Mouse (Mus musculus) hindbrain, embryonic 15.5 days (tissue): ENCODE measurements around the gene Mpg. TPM values are rescaled to one million over a fixed set of nuclear protein-coding genes. Genes with fewer than 3 reads are reported as not detected.
A peak's percentile ranks its signal among the peaks of the same experiment; 100 is the strongest.

Experiments used
- ATAC-seq: fragments of 200-750 bp; cut with Nextera tagmentation; 2 replicates; pipeline ENCODE4 v1.8.0; 2017; ENCODE audit warnings: low read depth, moderate number of reproducible peaks, moderate TSS enrichment; ENCODE audit not compliant: low FRiP score
- H3K27ac ChIP-seq: fragments of 300-500 bp; sonication (generic); replicated peaks from 2 replicates; pipeline ENCODE4 v1.5.1; 2015; ENCODE audit warnings: mild to moderate bottlenecking, inconsistent platforms
- H3K27me3 ChIP-seq: fragments of 300-500 bp; sonication (generic); 2 replicates; pipeline ENCODE4 v1.6.1; 2015; ENCODE audit warnings: control low read depth, inconsistent platforms
- H3K36me3 ChIP-seq: fragments of 300-500 bp; sonication (generic); 2 replicates; pipeline ENCODE4 v1.6.1; 2015; ENCODE audit warnings: control low read depth, inconsistent platforms
- H3K4me1 ChIP-seq: fragments of 300-500 bp; sonication (generic); replicated peaks from 2 replicates; pipeline ENCODE4 v1.6.1; 2015; ENCODE audit warnings: control low read depth, inconsistent platforms
- H3K4me2 ChIP-seq: fragments of 300-500 bp; sonication (generic); 2 replicates; pipeline ENCODE4 v1.6.1; 2015; ENCODE audit warnings: moderate library complexity, mild to moderate bottlenecking, inconsistent platforms
- H3K4me3 ChIP-seq: fragments of 300-500 bp; sonication (generic); 2 replicates; pipeline ENCODE4 v1.5.1; 2015; ENCODE audit warnings: mild to moderate bottlenecking, inconsistent platforms
- H3K9ac ChIP-seq: fragments of 300-500 bp; sonication (generic); 2 replicates; pipeline ENCODE4 v1.6.1; 2015; ENCODE audit warnings: inconsistent platforms
- H3K9me3 ChIP-seq: fragments of 300-500 bp; sonication (generic); 2 replicates; pipeline ENCODE4 v1.6.1; 2016; ENCODE audit warnings: control low read depth, inconsistent platforms
- WGBS: fragments of 180-500 bp; shearing (Covaris S2); methylation state at CpG from one replicate; pipeline ENCODE4 v1.1.7; 2015; 5-methylcytosine and 5-hydroxymethylcytosine counted together
- polyA plus RNA-seq: library from polyadenylated mRNA; unstranded; fragments of >200 nt; fragmentation: Nextera tagmentation; extraction: Ambion mirVana; gene quantifications from 2 replicates; pipeline ENCODE4 v1.2.1, GENCODE M21; 2015

The Mpg gene
- polyA plus RNA-seq, 1 experiment from 2014 or later, result 36.9 TPM

DNA sequence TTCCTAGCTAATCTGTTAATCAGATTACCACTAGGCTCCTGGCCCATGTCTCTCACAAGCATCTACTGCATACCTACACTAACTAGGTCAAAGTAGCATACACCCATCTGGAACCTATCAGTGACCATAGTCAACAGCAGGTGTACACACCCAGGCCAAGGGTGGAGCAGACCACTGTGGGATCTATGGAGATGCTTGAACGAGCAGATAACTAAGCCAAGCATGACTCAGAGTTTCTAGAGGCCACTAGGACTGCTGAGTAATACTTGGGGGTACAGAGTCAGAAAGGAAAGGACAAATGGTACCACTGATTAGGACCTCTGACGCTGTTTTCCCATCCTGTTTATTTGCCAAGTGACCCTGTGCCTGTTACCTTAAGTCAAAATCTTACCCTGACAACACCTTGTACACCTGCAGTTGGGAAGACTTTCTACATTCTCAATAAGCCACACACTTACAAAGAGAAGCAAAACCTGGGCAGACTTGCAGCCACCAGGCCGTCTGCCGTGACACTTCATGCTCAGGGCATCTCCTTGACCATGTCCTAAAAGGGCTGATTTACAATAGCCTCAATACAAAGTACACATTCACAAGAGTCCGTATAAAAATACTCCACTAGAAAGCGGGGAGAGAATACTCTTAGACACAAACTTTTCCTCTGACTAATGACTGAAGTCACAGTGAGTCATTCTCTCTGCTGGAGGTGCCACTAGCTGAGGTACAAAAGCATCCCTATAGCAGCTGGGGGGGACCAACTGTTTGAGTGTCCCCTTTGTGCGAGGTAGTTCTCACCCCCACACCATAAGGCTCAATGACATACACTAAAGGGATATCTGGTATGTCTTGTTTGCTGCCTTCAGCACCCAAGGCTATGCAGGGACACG is 24.8 kb downstream of the Mpg start:
- Histone ChIP-seq H3K4me3 (no peak overlapping the region), H3K4me2 (no peak overlapping the region), H3K4me1 (no peaks in the 10 kb centered on the region), H3K9ac (no peak overlapping the region), H3K36me3 (peaks cover 41% of the 10 kb centered on the region), H3K27me3 (no peaks in the 10 kb centered on the region), H3K9me3 (no peaks in the 10 kb centered on the region), H3K27ac (no peak overlapping the region)
- ATAC-seq, result no peak
- WGBS, result 88% methylated on average over 8 of the region's 8 CpGs

DNA sequence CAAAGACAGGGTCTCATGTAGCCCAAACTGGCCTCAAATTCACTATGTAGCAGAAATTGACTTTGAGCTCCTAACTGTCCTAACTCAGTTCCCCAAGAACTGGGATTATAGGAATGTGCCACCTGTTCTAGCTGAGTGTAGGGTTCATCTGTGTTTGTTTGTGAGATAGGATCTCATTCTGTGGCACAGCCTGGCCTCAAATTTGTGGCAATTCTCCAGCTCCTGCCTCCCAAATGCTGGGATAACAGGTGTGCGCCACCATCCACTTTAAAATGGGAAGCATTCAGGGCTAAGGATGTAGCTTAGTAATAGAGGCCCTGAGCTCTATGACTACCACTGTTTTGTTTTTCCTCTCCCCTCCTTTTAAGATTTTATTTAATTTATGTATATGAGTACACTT is 26.8 kb downstream of the Mpg start:
- no peaks in the 10 kb centered on the region for H3K4me1 ChIP-seq
- no peak overlapping the region for H3K27ac ChIP-seq
- H3K4me3 ChIP-seq, result no peak overlapping the region
- H3K9me3 ChIP-seq, result no peaks in the 10 kb centered on the region
- no peaks in the 10 kb centered on the region for H3K27me3 ChIP-seq
- no peak overlapping the region for H3K4me2 ChIP-seq
- peaks cover 36% of the 10 kb centered on the region for H3K36me3 ChIP-seq
- H3K9ac ChIP-seq, result no peak overlapping the region
- 97% methylated on average over 1 of the region's 1 CpGs for WGBS
- ATAC-seq, result no peak

DNA sequence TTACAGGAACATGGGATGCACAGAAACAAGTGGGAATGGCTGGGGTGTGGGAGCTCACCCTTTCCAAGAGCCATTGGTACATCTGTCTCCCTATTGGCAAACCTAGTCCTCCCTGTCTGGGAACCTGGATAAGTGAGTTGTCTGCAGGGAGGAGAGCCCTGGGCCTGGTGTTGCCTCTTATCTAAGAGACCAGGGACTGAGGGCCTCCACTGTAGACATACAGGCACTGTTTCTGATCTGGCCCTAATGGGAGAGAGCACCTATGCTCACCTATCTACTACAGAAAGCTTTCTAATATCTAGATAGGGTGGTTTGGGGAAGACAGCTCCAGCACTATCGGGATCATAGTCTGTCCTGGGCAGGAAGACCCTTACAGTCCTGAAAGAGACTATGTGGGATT is 29.8 kb downstream of the Mpg start:
- H3K9me3 ChIP-seq, result no peaks in the 10 kb centered on the region
- H3K9ac ChIP-seq, result no peak overlapping the region
- H3K4me2 ChIP-seq, result no peak overlapping the region
- H3K4me3 ChIP-seq, result no peak overlapping the region
- no peak overlapping the region for H3K27ac ChIP-seq
- H3K36me3 ChIP-seq, result peaks cover 20% of the 10 kb centered on the region
- 91% methylated on average over 1 of the region's 1 CpGs for WGBS
- no peak for ATAC-seq
- H3K4me1 ChIP-seq, result no peaks in the 10 kb centered on the region
- no peaks in the 10 kb centered on the region for H3K27me3 ChIP-seq

DNA sequence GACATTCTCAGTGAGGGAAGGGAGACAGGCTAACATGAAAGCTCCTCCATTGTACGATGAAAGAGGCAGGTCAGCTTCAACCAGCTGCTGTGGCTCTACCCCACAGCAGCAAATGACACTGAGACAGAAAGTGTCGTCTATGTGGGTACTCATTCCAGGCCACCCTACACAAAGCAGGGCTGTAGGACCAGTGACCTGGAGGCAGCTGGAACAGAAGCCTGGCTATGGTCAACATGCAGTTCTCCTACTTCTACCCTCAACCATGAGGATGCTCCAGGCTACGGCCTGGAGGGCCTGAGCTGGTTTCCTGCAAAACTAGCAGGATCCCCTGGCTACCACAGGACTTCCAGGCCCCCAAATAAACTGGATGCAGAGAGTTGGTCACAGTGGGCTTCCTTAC is 30.3 kb downstream of the Mpg start:
- peaks cover 17% of the 10 kb centered on the region for H3K36me3 ChIP-seq
- no peak for ATAC-seq
- WGBS, result 93% methylated on average over 3 of the region's 3 CpGs
- H3K27me3 ChIP-seq, result no peaks in the 10 kb centered on the region
- no peak overlapping the region for H3K27ac ChIP-seq
- H3K9ac ChIP-seq, result no peak overlapping the region
- H3K4me2 ChIP-seq, result no peak overlapping the region
- no peaks in the 10 kb centered on the region for H3K4me1 ChIP-seq
- H3K9me3 ChIP-seq, result no peaks in the 10 kb centered on the region
- no peak overlapping the region for H3K4me3 ChIP-seq

DNA sequence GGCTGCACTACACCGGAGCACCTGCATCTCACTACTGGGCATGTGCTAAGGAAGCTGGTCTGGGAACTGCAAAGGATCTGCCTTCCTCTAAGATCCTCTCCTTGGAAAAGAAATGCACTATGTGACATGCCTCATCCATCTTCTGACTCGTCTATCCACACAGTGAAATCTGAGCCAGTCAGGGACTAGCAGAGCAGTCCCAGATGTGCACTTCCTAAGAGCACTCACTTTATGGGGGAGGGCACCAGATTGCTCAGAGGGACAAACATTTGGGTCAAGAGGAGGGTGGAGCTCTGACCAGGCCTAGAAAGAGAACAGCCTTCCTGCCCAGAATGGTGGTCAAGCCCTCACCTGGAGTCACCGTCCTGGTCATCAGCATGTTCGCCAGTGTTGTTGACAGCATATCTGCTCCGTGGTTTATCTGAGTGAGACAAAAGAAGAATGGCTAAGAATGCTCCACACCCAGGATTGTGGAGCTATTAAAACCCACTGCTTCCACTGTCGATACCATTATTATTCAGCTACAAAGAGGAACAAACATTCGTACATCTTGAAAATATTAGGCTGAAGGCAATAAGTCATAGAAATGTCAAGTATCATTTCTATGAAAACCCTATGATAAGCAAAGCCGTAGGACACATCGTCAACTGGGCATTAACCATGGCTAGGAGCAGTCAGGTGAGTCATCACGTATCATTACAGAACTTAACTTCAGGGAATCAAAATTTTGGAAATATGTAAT is 36.5 kb downstream of the Mpg start:
- H3K27ac ChIP-seq, result no peak overlapping the region
- H3K9me3 ChIP-seq, result no peaks in the 10 kb centered on the region
- 85% methylated on average over 10 of the region's 10 CpGs for WGBS
- H3K4me2 ChIP-seq, result no peak overlapping the region
- no peak overlapping the region for H3K9ac ChIP-seq
- H3K36me3 ChIP-seq, result peaks cover 4% of the 10 kb centered on the region; the same call in 1 of the 2 replicates
- no peaks in the 10 kb centered on the region for H3K27me3 ChIP-seq
- H3K4me3 ChIP-seq, result no peak overlapping the region
- no peak for ATAC-seq
- peaks cover 10% of the 10 kb centered on the region for H3K4me1 ChIP-seq

DNA sequence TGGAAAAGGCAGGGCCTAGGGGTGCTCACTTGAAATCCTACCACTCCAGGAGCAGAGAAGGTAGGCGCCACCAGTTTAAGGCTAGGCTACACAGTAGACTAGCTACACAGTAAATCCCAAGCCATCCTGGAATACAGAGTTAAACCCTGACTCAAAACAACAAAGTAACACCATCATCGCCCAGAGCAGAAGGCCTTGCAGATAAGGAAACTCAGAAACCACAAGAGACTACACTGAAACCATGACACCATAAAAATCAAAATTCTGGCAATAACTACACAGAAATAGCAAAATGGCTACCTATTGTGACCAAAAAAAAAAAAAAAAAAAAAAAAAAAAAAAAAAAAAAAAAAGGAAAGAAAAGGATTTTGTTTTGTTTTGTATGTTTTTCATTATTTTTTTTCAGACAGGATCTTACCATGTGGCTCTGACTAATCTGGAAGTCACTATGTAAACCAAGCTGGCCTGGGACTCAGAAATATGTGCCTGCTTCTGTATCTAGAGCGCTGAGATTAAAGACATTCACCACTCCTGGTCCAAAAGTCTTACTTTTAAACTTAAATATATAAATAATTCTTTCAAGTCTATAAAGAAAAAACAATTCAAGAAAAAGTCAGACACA is 38.9 kb downstream of the Mpg start:
- no peak for ATAC-seq
- Histone ChIP-seq H3K4me2 (no peak overlapping the region), H3K9ac (no peak overlapping the region), H3K36me3 (peaks cover 4% of the 10 kb centered on the region; the same call in 1 of the 2 replicates), H3K4me1 (peaks cover 16% of the 10 kb centered on the region), H3K27me3 (no peaks in the 10 kb centered on the region), H3K4me3 (no peak overlapping the region), H3K27ac (no peak overlapping the region), H3K9me3 (no peaks in the 10 kb centered on the region)
- 95% methylated on average over 3 of the region's 3 CpGs for whole genome bisulfite sequencing

DNA sequence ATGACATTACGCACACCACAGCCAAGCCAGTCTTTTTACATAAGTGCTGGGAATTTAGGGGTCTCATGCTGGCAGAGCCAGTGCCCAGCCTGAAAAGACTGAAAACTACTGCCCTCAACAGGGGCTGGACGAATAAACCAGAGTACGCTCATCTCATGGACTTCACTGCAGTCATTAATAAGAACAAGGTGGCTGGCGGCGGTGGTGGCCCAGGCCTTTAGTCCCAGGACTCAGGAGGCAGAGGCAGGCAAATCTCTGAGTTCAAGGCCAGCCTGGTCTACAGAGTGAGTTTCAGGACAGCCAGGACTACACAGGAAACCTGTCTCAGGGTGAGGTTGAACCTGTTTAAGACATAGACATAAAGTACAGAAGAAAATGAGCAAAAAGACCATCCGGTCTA is 39.9 kb downstream of the Mpg start:
- H3K36me3 ChIP-seq, result peaks cover 4% of the 10 kb centered on the region; the same call in 1 of the 2 replicates
- H3K4me3 ChIP-seq, result no peak overlapping the region
- ATAC-seq, result no peak
- no peaks in the 10 kb centered on the region for H3K27me3 ChIP-seq
- H3K4me1 ChIP-seq, result peaks cover 16% of the 10 kb centered on the region
- 94% methylated on average over 6 of the region's 6 CpGs for WGBS
- H3K9me3 ChIP-seq, result no peaks in the 10 kb centered on the region
- H3K27ac ChIP-seq, result no peak overlapping the region
- no peak overlapping the region for H3K4me2 ChIP-seq
- no peak overlapping the region for H3K9ac ChIP-seq

DNA sequence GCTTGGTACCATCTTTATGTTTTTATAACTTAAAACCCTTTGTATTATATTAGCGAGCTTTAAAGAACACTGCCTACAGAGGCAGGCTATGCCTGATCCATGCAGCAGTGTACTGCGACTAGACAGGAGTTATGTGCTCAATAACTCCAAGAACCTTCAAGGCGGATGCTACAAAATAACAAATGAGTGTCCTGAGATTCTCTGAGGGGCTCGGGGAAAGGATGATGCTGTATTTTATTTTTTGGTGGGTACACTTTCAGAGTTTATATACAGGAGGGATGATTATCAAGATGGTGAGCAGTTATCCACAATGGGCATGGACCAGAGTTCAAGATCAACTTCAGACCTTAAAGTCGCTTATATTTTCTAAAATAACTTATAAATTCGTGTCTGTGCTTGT is 40.5 kb downstream of the Mpg start:
- no peak for ATAC-seq
- WGBS, result 25% methylated on average over 6 of the region's 6 CpGs
- Histone ChIP-seq H3K27me3 (no peaks in the 10 kb centered on the region), H3K27ac (peak overlapping the region; percentile 93), H3K4me2 (peak overlapping the region; percentile 59), H3K4me1 (peaks cover 16% of the 10 kb centered on the region), H3K36me3 (peaks cover 4% of the 10 kb centered on the region; the same call in 1 of the 2 replicates), H3K9me3 (no peaks in the 10 kb centered on the region), H3K9ac (peak overlapping the region; percentile 98), H3K4me3 (peak overlapping the region; percentile 82)

DNA sequence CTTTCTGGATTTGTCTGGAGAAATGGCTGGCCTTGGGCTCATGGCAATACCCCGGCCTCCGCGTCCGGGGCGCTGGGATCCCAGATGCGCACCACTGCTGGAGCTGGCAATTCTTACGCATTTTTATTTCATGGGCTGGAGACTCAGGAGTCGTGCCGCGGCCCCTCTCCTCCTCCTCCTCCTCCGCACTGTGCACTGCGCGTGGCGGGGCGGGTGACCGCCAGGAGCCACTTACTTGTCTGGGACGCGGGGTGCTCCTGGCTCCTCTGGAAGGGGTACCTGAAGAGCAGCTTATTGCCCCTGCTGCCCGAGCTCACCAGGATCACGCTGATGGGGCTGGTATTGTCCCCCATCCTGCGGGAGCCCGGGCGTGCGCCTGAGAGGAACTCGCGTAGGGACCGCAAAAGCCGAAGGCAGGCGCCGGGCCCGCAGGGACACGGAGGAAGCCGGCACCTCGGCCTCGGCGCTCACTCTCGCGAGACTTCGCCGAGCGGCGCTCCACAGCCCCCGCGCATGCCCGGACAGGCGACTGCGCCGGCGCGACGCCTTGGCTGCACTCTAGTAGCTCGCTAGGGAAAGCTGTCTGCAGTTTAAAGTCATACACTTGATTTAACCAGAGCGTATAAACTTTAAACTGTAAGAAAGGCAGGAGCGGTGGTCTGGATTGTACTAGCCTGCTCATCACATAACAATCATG is 41.0 kb downstream of the Mpg start, which contains the start of gene Nprl3:
Nprl3 (minus strand) TSS at position 520 of the 697 bp plus-strand sequence.
- peak; percentile 99 for ATAC-seq
- H3K36me3 ChIP-seq, result peaks cover 1% of the 10 kb centered on the region; the same call in 1 of the 2 replicates
- H3K9ac ChIP-seq, result peak within 1 kb of the TSS; percentile 98
- H3K4me3 ChIP-seq, result peak within 1 kb of the TSS; percentile 82
- 0% methylated on average over 54 of the region's 54 CpGs for WGBS
- peaks cover 16% of the 10 kb centered on the region for H3K4me1 ChIP-seq
- no peaks in the 10 kb centered on the region for H3K9me3 ChIP-seq
- H3K27me3 ChIP-seq, result no peaks in the 10 kb centered on the region
- H3K27ac ChIP-seq, result peak within 1 kb of the TSS; percentile 93
- peak within 1 kb of the TSS; percentile 59 for H3K4me2 ChIP-seq

DNA sequence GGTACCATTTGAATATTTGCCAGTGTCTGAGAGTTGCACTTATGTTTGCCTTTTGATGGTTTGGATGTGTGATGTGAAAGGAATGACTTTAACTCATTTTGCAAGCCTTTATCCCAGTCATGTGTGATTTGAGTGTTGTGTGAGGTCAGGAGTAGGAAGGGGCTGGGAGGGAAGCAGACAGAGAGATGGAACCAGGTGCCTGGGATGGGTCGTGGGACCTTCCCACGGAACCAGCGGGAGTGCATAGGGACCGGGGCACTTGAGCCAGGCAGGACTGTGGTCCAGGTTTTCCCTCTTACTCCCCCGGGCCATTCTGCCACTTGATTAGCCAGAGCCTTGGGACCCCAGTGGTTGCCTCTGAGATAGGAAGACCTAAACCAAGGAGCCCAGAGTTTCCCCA is 41.7 kb downstream of the Mpg start:
- WGBS, result 33% methylated on average over 5 of the region's 5 CpGs
- Histone ChIP-seq H3K27me3 (no peaks in the 10 kb centered on the region), H3K9me3 (no peaks in the 10 kb centered on the region), H3K4me3 (peak overlapping the region; percentile 82), H3K9ac (peak overlapping the region; percentile 98), H3K36me3 (no peaks in the 10 kb centered on the region), H3K27ac (peak overlapping the region; percentile 93), H3K4me1 (peaks cover 16% of the 10 kb centered on the region), H3K4me2 (peak overlapping the region; percentile 59)
- ATAC-seq, result peak; percentile 20; the same call in 1 of the 2 replicates

DNA sequence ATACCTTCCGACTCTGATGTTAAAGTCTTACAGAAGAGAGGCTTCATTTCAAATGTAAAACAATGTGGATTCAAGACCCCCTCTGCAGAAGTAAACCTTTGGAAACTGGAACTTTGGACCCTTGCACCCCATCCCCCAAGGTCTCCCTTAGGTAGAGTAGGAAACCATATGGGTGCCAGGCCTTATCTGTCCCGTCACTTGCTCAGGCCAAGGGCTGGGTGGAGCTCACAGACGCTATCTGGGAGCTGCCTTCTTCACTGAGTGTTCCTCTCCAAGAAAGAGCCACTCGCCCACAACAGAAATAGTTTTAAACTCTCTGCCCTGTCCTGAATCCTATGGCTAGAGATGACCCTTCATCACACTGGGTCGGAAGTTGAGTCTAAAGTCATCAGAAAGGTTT is 42.6 kb downstream of the Mpg start:
- Histone ChIP-seq H3K27me3 (no peaks in the 10 kb centered on the region), H3K9me3 (no peaks in the 10 kb centered on the region), H3K9ac (no peak overlapping the region), H3K4me3 (no peak overlapping the region), H3K4me2 (no peak overlapping the region), H3K4me1 (peaks cover 16% of the 10 kb centered on the region), H3K36me3 (no peaks in the 10 kb centered on the region), H3K27ac (no peak overlapping the region)
- no peak for ATAC-seq
- WGBS, result 89% methylated on average over 5 of the region's 5 CpGs
